Mouse (Mus musculus): ENCODE results near the gene Meis1. TPM values are rescaled to one million over a fixed set of nuclear protein-coding genes. Genes with fewer than 3 reads are reported as not detected.

The Meis1 gene
- total RNA-seq, 2 experiments from 2014 or later, result 0.38 to 3.3 TPM

DNA sequence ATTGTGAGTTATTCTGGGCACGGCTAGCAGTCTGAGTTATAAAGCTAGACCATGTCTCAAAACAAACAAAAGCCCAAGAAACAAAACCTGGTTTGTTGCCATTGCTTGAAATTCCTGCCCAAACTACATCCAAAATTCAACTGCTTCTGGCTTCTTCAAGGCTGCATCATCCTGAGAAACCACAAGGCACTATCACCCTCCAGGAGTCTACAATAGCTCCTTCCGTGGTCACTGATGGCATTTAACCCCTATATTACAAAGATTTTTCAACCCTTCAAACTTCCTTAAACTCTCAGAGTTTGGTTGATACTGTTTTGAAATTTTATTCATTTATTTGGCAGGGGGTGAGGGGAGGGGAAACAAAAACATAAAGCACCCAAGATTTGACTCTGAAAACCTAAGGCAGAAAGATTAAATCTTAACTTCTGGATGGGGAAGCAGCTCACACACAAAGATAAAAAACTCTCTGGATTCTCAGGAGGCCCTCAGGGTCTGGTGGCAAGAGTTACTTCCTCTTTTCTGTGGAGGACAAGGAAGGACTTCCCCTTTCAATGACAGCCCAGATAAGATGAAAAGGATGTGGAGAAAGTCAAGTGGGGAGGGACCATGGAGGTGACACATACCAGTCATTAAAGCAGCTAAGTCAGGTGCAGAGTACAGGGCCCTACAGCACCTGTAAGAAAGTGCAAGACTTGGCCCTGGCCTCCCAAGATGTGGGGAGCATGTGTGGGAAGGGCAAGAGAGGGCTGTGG is 94.0 kb downstream of the Meis1 start:
- no peak for ATAC-seq (replicated peaks; ENCODE audit: low FRiP score, poor library complexity, severe bottlenecking)

DNA sequence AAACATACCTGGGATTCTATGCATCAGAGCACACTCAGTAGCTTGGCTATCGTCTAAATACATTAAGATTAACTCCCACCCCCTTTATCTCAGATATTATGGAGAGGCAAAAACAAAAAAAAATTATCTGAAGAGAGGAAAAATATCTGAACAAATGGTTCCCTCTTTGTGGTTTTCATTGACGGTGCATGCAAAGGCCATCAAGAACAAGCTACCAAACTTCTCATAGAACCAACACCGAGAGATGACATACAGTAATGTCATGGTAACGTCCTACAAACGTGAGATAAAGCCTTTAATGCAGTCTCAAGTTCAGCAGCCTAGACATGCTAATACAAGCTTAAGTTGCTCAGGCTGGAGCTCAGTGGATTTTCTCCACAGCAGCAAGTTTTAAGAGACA is 95.5 kb downstream of the Meis1 start:
- ATAC-seq (replicated peaks; ENCODE audit: low FRiP score, poor library complexity, severe bottlenecking), result no peak

DNA sequence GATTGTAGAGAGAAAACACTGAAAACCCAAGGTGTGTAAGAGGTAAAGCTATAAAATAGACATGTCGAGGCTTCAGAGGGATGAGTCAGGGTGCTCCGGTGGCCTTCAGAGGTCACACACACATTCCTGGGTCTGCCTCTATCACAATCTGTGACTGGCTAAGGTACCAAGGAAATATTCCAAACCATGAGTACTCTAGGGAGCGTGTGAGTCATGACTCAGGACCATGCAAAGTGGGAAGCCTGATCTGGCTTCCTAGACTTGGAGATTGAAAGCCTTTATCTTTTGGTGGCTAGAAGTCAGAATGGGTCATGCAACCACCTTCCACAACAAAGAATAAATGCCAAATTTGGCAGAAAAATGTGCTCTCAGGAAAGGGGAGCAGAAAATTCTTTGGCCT is 98.1 kb downstream of the Meis1 start:
- ATAC-seq (replicated peaks; ENCODE audit: low FRiP score, poor library complexity, severe bottlenecking), result no peak

DNA sequence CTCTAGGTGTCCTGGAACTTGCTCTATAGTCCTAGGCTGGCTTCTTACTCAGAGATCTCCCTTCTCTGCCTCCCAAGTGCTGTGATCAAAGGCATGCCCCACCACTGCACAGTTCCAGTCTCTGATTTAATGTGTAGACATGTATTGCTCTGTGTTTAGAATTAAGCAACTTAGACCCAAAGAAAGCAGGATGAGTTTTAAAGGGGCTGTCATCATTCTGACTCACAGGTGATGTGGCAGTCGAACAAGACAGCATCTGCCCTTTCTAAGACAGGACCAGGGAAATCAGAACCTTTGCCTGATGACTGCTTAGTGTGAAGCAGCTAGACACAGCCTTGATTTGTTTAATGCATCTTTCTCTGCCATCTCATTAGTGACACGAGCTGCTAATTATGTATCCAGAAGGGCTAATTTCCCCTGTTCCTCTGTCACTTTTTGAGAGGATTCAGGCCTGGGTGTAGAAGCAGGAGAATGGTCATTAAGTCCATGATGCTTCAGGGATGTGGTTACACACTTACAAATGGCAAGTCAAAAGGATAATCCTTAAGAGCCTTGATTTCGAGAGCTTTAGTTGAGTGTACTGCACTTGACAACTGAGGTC is 99.5 kb downstream of the Meis1 start:
- ATAC-seq (replicated peaks; ENCODE audit: low FRiP score, poor library complexity, severe bottlenecking), result no peak

DNA sequence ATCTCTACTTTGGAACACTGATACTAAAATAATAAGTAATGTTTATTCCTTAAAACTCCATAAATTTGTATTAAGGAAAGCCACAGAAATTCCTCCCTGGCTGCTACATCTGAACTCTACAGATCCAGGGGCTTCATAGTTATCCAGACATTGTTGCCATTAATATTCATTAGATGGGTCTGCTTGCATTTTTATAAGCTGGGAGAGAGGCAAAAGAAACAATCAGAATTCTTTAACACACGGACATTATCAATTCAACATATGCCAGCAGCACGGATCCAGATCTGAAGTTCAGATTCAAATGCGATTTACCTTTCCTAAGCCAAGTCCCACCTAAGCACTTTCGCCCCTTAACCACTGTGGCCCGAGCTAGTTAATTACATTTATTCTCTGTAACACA is 100.9 kb downstream of the Meis1 start:
- ATAC-seq (replicated peaks; ENCODE audit: low FRiP score, poor library complexity, severe bottlenecking), result no peak

DNA sequence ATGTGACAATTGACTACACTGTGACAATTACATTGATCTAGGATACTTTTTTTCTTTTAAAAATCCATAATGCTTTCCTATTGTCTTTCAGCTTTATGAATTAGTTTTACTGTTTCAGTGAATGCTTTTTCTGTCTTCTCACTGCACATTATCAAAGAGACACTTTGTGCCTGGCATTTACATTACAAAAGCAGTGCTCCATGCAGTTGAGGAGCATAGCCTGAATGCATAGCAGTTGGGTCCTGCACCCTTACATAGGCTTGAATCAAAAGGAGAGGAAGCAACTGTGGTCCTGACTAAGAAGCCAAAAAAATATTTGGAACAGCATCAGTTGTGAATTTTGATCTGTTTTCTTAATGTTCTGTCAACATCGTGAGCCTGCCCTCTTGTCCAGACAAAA is 105.5 kb downstream of the Meis1 start:
- no peak for ATAC-seq (replicated peaks; ENCODE audit: low FRiP score, poor library complexity, severe bottlenecking)

DNA sequence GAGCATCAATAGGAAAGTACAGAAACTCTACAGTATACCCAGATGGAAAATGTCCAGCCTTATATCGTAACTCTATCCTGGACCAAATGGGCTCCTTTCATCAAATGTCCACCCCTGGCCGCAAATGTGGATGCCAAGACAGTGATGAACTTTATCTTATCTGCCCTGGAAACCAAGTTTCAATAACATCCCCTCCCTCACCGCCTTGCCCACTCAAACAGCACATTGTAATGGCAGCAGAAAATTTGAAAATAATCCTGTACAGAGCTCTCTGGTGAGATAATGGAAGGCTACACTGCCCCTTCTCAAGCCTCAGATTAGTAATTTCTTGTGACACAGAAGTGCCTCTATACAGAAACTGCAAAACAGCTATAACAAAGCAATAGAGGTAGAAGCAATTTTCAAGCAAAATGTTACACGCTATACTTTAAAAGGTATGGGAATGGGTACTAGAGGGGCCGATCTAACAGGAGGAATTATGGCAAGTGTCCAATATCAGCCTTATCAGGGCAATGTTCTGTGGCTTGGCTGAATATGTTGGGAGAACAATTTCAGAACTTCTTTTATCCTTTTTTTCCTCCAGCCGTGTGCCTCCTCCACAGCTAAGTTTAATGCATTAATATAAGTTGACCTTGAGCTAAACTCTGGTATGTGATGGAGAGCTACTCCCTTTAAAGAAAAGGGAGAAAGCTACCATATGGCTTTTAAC is 106.3 kb downstream of the Meis1 start:
- no peak for ATAC-seq (replicated peaks; ENCODE audit: low FRiP score, poor library complexity, severe bottlenecking)

DNA sequence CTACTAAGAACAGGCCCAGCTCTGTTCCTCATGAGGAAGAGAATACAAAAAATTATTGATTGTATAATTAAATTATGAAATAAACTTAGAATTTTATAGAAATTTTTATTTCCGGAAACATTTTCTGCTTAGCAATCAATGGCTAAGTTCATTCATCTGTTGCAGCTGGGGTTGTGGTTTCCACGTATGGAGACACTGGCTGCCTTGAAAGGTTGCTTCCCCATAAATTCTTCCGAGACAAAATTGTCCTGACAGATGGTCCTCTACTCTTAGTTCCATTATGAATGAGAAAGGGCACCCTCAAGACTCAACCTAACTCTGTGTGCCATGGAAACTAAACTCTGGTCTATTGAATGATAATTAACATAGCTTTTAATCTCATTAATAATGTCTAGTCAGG is 111.9 kb downstream of the Meis1 start:
- no peak for ATAC-seq (replicated peaks; ENCODE audit: low FRiP score, poor library complexity, severe bottlenecking)

DNA sequence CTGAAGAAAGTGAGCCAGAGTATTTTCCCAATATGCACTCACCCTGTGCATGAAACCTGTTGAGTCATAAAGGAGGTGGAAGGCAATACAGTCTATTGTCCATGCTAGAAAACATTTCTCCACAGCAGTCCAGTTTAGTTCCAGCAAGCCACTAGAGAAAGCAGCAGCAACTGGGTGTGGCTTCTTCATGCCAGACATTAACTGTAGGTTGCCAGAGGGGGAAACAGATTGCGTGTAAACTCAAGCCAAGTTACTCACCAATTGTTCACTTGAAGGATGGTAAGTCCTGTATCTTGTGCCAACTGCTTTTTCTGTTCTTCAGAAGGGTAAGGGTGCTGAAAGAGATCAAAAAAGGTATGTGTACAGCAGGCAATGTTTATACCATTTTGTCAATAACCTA is 113.4 kb downstream of the Meis1 start:
- ATAC-seq (replicated peaks; ENCODE audit: low FRiP score, poor library complexity, severe bottlenecking), result no peak

DNA sequence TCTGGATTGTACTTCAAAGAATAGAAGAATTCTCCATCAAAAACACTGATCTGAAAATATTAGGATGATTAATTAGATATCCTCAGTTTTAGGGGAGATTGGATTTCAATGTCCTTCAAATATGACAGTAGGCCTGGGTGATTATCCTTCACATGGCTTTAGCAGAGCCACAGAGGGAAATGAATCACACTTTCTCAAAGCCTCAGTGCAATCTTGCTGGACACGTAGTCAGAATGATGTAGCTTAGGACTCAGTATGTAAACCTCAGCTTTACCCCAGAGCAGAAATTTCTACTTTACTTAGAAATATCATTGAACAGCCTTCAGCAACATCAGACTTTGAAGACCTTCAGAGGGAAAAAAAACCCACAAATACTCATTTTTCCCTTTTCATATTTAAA is 113.9 kb downstream of the Meis1 start:
- no peak for ATAC-seq (replicated peaks; ENCODE audit: low FRiP score, poor library complexity, severe bottlenecking)

DNA sequence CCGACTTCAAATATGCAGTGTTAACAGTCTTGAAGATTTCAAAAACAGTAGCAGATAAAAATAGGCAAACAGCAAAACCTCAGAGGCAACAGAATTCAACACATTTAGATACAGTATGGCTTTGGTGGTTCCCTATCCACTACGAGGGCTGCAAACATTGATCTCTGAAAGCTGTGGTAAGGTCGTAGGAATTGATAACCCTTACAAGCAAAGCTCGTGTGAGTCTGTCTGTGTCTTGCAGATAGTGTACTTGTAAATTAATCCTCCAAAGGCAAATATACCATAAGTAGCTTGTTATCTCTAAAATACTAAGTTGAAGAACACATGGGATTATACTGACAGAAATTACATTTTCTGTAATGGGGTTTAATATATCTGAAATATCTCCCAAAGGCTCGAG is 114.5 kb downstream of the Meis1 start:
- ATAC-seq (replicated peaks; ENCODE audit: low FRiP score, poor library complexity, severe bottlenecking), result no peak

DNA sequence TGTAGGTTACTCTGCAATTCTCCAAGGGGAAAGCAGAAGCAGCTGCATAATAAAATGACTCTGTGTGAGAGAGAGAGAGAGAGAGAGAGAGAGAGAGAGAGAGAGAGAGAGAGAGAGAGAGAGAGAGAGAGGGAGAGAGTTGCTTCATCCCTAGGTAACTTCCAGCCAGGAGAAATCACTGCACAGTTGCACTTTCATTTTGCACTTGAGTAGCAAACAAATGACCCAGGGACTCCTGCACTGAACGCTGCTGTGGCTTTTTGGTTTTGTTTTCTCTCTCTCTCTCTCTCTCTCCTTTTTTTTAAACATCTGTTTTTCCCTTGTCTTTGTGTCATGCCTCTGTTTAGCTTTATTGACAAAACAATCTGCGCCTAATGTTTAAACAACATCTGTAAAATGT is 118.3 kb downstream of the Meis1 start:
- ATAC-seq (replicated peaks; ENCODE audit: low FRiP score, poor library complexity, severe bottlenecking), result no peak

DNA sequence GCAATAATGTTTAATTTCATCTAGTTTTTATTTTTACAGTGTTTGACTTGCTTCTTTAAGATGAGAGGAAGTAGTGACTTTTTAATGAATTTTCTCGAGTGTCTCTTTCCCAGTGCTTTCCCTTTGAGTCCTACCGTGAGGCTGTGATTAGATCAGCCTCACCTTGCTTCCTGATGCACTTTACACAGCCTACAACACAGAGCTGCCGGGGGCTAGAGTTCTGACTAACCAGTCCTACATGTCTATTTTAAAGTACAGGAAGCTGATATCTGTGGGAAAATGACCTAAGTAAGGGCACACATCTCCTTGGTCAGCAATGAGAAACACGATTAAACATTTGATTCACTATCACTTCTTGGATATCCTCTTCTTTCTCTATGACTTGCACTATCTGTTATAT is 119.9 kb downstream of the Meis1 start:
- ATAC-seq (replicated peaks; ENCODE audit: low FRiP score, poor library complexity, severe bottlenecking), result no peak

DNA sequence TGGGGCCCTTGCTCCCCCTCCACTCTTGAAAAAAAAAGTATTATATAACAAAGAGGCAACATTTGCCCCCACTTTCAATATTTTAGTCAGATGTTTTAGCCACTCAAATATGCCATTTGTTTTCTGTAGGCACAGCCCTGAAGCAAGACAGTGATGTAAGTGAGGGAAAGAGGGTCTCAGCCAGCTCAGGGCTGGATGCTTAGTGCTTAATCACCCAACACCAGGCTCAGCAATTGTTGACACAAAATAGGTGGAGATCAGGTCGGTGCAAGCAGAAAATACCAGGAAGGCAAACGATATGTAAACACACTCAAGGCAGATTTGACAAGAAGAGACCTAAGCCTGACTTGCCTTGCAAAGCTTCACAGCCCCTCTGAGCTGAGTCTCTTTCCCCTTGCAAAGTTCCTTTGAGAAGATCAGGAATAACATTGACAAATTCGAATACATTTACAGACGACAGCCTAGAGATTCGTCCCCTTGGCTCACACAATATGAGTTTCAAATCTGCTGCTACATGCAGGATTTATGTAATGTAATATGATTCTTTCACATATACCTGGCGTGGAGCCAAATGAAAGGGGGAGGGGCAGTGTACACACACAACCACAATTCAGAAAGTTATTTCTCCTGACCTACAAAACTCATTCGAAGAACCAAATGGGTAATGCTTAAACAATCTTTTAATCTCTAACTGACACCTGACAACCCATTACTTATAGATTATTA is 120.7 kb downstream of the Meis1 start:
- ATAC-seq (replicated peaks; ENCODE audit: low FRiP score, poor library complexity, severe bottlenecking), result no peak

DNA sequence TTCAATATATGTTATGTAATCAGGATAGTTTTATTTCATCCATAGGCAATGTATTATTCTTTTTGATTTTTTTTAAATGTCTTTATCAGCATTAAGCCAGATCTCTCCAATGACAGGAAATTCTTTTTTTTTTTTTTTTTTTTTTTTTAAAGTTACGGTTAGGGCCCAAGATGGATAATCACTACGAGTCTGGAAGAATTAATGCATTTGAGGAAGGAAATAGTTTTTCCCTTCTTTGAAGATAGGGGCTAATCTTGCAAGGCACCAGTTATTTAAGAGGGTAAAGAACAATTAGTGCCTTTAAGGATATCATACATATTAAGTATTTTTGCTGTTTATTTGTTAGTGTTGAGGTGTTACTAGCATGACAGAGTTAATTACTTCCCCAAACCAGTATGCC is 121.5 kb downstream of the Meis1 start:
- no peak for ATAC-seq (replicated peaks; ENCODE audit: low FRiP score, poor library complexity, severe bottlenecking)

DNA sequence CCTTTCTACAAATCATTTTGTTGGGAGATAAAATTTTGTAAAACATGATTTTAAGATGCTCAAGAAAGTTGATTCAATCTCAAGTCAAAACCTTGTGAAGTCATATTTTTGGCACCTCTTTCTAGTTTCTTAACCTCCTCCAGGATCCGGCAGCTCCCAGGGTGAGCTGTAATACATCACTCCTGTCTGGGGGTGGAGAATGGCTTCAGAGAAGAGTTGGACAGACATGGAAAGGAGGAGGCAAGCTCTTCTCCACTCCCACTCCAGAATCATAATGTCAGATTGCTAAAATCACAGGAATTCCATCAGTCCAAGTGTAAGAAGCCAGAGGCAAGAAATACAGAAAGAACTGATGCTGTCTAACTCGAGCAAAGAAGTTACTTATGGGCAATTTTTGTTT is 126.3 kb downstream of the Meis1 start:
- ATAC-seq (replicated peaks; ENCODE audit: low FRiP score, poor library complexity, severe bottlenecking), result no peak

DNA sequence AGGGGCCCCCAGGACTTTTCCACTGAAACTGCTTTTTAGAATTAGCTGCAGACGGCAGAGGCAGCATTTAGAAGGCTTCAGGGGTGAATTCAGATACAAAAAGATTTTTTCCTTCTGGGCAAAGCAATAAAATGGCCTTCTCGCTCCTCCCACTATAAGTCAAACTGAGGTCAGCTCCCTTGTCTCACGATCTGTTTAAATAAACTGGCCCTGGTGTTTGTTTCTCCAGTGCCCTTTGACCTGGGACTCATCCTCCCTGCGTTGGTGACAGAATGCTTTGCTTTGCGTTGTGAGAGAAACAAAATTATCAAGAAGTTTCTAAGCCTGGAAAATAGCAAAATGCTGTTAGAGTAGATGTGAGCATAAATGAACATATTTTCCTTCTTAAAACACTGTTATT is 129.6 kb downstream of the Meis1 start:
- ATAC-seq (replicated peaks; ENCODE audit: low FRiP score, poor library complexity, severe bottlenecking), result no peak

DNA sequence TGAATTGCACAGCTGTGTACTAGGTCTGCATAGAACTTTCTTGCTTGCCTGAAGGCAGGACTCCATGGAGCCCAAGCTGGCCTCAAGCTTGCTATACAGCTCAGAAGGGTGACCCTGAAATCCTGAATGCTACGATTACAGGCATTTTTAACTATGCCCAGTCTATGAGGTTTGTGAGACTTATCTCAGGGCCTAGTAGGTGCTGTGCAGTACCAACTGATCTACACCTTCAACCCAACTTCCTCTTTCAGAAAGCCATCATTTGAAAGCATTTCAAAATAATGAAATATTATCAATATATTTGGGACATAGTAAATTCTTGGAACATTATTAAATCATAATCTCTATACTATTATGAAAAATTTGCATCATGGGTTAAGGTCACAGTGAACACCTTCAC is 130.1 kb downstream of the Meis1 start:
- ATAC-seq (replicated peaks; ENCODE audit: low FRiP score, poor library complexity, severe bottlenecking), result no peak

DNA sequence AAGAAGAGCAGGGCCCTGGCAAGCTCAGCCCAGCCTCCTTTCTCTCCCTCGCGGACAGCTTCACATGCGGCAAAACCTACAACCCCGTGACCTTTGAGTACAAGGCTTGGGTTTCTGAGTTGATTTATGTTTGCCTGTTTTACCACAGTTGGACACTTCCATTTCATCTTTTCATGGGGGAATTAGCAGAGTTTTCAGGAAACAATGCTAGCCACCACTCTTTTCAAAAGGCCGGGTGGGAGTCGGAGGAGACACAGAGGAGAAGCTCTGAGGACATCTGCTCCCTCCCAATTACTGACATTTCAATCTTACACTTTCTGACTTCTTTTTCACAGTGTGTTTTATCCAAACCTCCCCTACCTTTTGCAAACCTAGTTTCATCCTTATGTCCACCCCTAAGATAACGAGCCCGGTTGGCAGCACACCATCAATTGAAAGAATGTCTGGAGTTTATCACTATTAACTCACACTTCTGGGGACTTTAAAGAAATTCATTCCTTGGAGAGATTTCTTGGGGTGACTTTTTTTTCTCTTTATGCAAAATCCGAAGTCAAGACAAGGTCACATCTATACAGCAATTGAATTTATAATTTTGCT is 133.0 kb downstream of the Meis1 start:
- no peak for ATAC-seq (replicated peaks; ENCODE audit: low FRiP score, poor library complexity, severe bottlenecking)

DNA sequence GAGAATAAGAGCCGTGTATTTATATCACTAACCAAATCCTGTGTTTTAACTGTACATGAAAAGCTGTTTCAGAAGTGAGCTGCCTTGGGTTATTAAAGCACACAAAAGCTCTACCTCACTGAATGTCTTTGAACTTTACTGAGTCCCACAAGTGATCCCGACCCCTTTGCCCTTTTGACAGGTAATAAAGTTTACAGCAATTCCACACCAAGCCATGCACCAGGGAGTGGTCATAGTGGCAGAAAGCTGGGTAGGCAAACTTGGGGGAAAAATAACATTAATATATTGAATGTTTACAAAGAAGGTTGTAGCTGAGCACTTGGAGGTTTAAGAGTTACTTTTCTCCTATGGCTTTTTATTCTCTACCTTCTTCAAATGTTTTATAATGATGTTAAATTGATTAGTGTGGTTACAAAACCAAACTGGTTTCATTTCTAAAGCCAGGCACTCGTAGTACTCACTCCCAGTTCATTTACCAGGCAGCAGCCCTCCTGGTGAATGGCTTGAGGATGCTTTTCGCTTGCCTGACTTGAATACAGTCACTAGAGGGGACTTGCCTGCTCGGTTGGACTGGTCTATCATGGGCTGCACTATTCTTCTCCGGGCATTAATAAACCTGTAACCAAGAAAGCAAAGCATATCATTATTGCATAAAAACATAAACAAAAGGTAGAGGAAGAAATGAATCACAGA is 133.6 kb downstream of the Meis1 start:
- no peak for ATAC-seq (replicated peaks; ENCODE audit: low FRiP score, poor library complexity, severe bottlenecking)
